Mouse (Mus musculus) stomach, postnatal 0 days (tissue): Measurements from ENCODE around the gene Cuedc1. TPM values are rescaled to one million over a fixed set of nuclear protein-coding genes. Genes with fewer than 3 reads are reported as not detected.
A peak's percentile ranks its signal among the peaks of the same experiment; 100 is the strongest.

ENCODE experiments used
- ATAC-seq: fragments of 200-750 bp; cut with Nextera tagmentation; 2 replicates; pipeline ENCODE4 v1.8.0; 2017; ENCODE audit not compliant: low FRiP score, low TSS enrichment
- DNase-seq: peaks from one replicate; pipeline ENCODE4 v3.0.0-alpha.2; 2016; ENCODE audit warnings: low spot score
- H3K27ac ChIP-seq: fragments of 300-500 bp; sonication (generic); replicated peaks from 2 replicates; pipeline ENCODE4 v1.5.1; 2014; ENCODE audit warnings: mild to moderate bottlenecking, control low read depth
- H3K27me3 ChIP-seq: fragments of 300-500 bp; sonication (generic); 2 replicates; pipeline ENCODE4 v1.6.1; 2014; ENCODE audit warnings: low read length; ENCODE audit not compliant: control insufficient read depth, insufficient read depth
- H3K36me3 ChIP-seq: fragments of 300-500 bp; sonication (generic); 2 replicates; pipeline ENCODE4 v1.6.1; 2014; ENCODE audit warnings: low read length, mixed read lengths; ENCODE audit not compliant: control insufficient read depth, insufficient read depth
- H3K4me1 ChIP-seq: fragments of 300-500 bp; sonication (generic); replicated peaks from 2 replicates; pipeline ENCODE4 v1.6.1; 2014; ENCODE audit warnings: antibody characterized with exemption; ENCODE audit not compliant: control insufficient read depth, insufficient read depth
- H3K4me2 ChIP-seq: fragments of 300-500 bp; sonication (generic); replicated peaks from 2 replicates; pipeline ENCODE4 v1.6.1; 2014; ENCODE audit warnings: low read depth, mild to moderate bottlenecking, control low read depth, moderate library complexity
- H3K4me3 ChIP-seq: fragments of 300-500 bp; sonication (generic); 2 replicates; pipeline ENCODE4 v1.5.1; 2014; ENCODE audit warnings: low read depth, low read length, control low read depth
- H3K9ac ChIP-seq: fragments of 300-500 bp; sonication (generic); 2 replicates; pipeline ENCODE4 v1.6.1; 2014; ENCODE audit warnings: mild to moderate bottlenecking, low read length, control low read depth, mixed read lengths
- H3K9me3 ChIP-seq: fragments of 300-500 bp; sonication (generic); 2 replicates; pipeline ENCODE4 v1.6.1; 2016; ENCODE audit warnings: low read length; ENCODE audit not compliant: control insufficient read depth
- CTCF ChIP-seq: IDR thresholded peaks from 2 replicates; pipeline ENCODE4 v1.5.1; 2016; ENCODE audit warnings: antibody characterized with exemption, low read depth, mild to moderate bottlenecking, moderate library complexity
- EP300 ChIP-seq: optimal IDR thresholded peaks from 2 replicates; pipeline ENCODE3; 2016; ENCODE audit warnings: antibody characterized with exemption
- WGBS: fragments of 180-500 bp; shearing (Covaris S2); extraction: QIAGEN DNeasy Blood & Tissue Kit; methylation state at CpG from one replicate; pipeline ENCODE4 v1.1.7; 2014; 5-methylcytosine and 5-hydroxymethylcytosine counted together
- polyA plus RNA-seq: library from polyadenylated mRNA; unstranded; fragments of >200 nt; fragmentation: Nextera tagmentation; extraction: Ambion mirVana; gene quantifications from 2 replicates; pipeline ENCODE4 v1.2.1, GENCODE M21; 2015

Gene Cuedc1
- polyA plus RNA-seq, 1 experiment from 2014 or later = 13.7 TPM

- no peaks in the 10 kb centered on the region for H3K36me3 ChIP-seq
- no peaks in the 10 kb centered on the region for H3K27me3 ChIP-seq
- no peak overlapping the region for H3K4me3 ChIP-seq
- peak overlapping the region; percentile 66 for H3K27ac ChIP-seq
- 50% methylated on average over 3 of the region's 3 CpGs for WGBS
- no peaks in the 10 kb centered on the region for H3K9me3 ChIP-seq
- H3K9ac ChIP-seq = no peak overlapping the region
- ATAC-seq (no peak), DNase-seq (no peak)
- no peak overlapping the region for H3K4me2 ChIP-seq
- H3K4me1 ChIP-seq = peaks cover 38% of the 10 kb centered on the region
- no peak for TF ChIP-seq EP300
- no peak for TF ChIP-seq CTCF
Measured at GRCm38 (mm10) chr11:88155451-88155850, 57.6 kb downstream of the Cuedc1 start.

- H3K4me1 ChIP-seq = peaks cover 40% of the 10 kb centered on the region
- ATAC-seq (no peak), DNase-seq (no peak)
- 0 out of 2 replicates have a peak overlapping the region, but pooled peaks have one; percentile 38 for H3K9ac ChIP-seq
- peak overlapping the region; percentile 66 for H3K27ac ChIP-seq
- no peaks in the 10 kb centered on the region for H3K27me3 ChIP-seq
- TF ChIP-seq EP300 (no peak), CTCF (no peak)
- 48% methylated on average over 8 of the region's 8 CpGs for WGBS
- no peaks in the 10 kb centered on the region for H3K36me3 ChIP-seq
- H3K4me2 ChIP-seq = no peak overlapping the region
- H3K4me3 ChIP-seq = no peak overlapping the region
- H3K9me3 ChIP-seq = no peaks in the 10 kb centered on the region
Measured at GRCm38 (mm10) chr11:88155998-88156397, 58.1 kb downstream of the Cuedc1 start.

- no peaks in the 10 kb centered on the region for H3K9me3 ChIP-seq
- H3K4me2 ChIP-seq = no peak overlapping the region
- ATAC-seq (no peak), DNase-seq (no peak)
- no peak for TF ChIP-seq CTCF
- no peak for TF ChIP-seq EP300
- peak overlapping the region; percentile 66 for H3K27ac ChIP-seq
- WGBS = 27% methylated on average over 2 of the region's 2 CpGs
- no peak overlapping the region for H3K4me3 ChIP-seq
- no peaks in the 10 kb centered on the region for H3K27me3 ChIP-seq
- 0 out of 2 replicates have a peak overlapping the region, but pooled peaks have one; percentile 38 for H3K9ac ChIP-seq
- peaks cover 38% of the 10 kb centered on the region for H3K4me1 ChIP-seq
- H3K36me3 ChIP-seq = no peaks in the 10 kb centered on the region
Measured at GRCm38 (mm10) chr11:88156403-88156802, 58.5 kb downstream of the Cuedc1 start.

GRCm38 (mm10) chr11:88158842-88159246, 61.0 kb downstream of the Cuedc1 start:
- Histone ChIP-seq H3K4me3 (no peak overlapping the region), H3K36me3 (no peaks in the 10 kb centered on the region), H3K4me1 (peaks cover 32% of the 10 kb centered on the region), H3K9me3 (no peaks in the 10 kb centered on the region), H3K27ac (peak overlapping the region; percentile 95), H3K4me2 (0 out of 2 replicates have a peak overlapping the region, but pooled peaks have one; percentile 11), H3K9ac (0 out of 2 replicates have a peak overlapping the region, but pooled peaks have one; percentile 1), H3K27me3 (no peaks in the 10 kb centered on the region)
- ATAC-seq (peak; percentile 6; the same call in 1 of the 2 replicates), DNase-seq (peak; percentile 64)
- 18% methylated on average over 5 of the region's 5 CpGs for WGBS
- TF ChIP-seq CTCF = no peak

GRCm38 (mm10) chr11:88159389-88159788, 61.5 kb downstream of the Cuedc1 start:
- ATAC-seq = no peak
- no peak for DNase-seq
- no peaks in the 10 kb centered on the region for H3K9me3 ChIP-seq

GRCm38 (mm10) chr11:88160316-88160715, 62.5 kb downstream of the Cuedc1 start:
- H3K4me1 ChIP-seq = peaks cover 31% of the 10 kb centered on the region
- ATAC-seq (no peak), DNase-seq (no peak)
- no peaks in the 10 kb centered on the region for H3K9me3 ChIP-seq
- H3K27me3 ChIP-seq = no peaks in the 10 kb centered on the region
- no peak overlapping the region for H3K9ac ChIP-seq
- H3K27ac ChIP-seq = peak overlapping the region; percentile 95
- 44% methylated on average over 5 of the region's 5 CpGs for WGBS
- no peaks in the 10 kb centered on the region for H3K36me3 ChIP-seq
- H3K4me2 ChIP-seq = no peak overlapping the region
- TF ChIP-seq EP300 (peak; percentile 70), CTCF (no peak)
- no peak overlapping the region for H3K4me3 ChIP-seq

More at GRCm38 (mm10) chr11:88159389-88159788, 61.5 kb downstream of the Cuedc1 start:
- Histone ChIP-seq H3K36me3 (no peaks in the 10 kb centered on the region), H3K27me3 (no peaks in the 10 kb centered on the region), H3K4me2 (no peak overlapping the region), H3K9ac (peak overlapping the region; percentile 31; the same call in 1 of the 2 replicates), H3K4me1 (peaks cover 28% of the 10 kb centered on the region), H3K27ac (peak overlapping the region; percentile 95), H3K4me3 (no peak overlapping the region)
- TF ChIP-seq EP300 (no peak), CTCF (0 out of 2 replicates have a peak, but pooled peaks have one; percentile 12)
- WGBS = 53% methylated on average over 11 of the region's 11 CpGs
